Mouse (Mus musculus) kidney, adult 9 months (tissue): ENCODE measurements at regions not wholly inside any gene's neighbourhood (a gene's known extent, or its start where the extent isn't known, plus 50 kb on each side); places are given as distances from the start of the nearest gene placed in this dataset.

ENCODE experiments used
- DNase-seq: peaks from one replicate; pipeline ENCODE4 v3.0.0; 2022

DNA sequence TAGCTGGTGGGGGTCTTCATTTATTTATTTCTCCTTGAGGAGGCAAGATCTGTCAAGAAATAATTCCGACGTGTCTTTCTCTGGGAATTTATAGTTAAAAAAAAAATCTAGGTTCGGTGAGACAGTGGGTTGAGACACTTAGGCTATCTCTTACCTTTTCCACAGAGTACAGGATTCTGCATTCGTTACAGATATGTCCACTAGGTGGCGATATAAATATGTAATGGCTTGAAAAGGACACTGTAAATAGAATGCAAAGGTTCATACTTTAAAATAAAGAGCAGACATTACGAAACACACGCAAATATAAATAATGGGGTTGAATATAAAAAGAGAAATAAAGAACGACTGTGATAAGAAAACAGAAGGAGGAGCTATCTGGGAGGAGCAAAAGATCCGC lies 517.5 kb downstream of the Cps1 start:
- DNase-seq: peak; percentile 33

DNA sequence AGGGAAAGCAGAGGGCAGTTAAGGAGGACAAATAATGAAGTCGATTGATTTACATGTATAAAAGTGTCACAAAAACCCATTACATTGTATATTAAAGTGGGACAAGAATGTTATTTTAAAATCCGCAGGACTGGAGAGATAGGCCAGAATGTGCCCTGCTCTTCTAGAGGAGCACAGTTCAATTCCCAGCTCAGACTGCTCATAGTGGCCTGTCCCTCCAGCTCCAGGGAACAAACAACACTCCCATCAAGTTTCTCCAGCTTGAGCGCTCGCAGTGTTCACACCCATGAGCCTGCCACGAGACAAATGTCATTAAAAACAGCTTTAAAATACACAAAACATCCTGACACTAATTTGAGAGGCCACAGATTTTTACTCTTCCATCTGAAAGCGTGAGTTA lies 517.9 kb downstream of the Cps1 start:
- no peak for DNase-seq

DNA sequence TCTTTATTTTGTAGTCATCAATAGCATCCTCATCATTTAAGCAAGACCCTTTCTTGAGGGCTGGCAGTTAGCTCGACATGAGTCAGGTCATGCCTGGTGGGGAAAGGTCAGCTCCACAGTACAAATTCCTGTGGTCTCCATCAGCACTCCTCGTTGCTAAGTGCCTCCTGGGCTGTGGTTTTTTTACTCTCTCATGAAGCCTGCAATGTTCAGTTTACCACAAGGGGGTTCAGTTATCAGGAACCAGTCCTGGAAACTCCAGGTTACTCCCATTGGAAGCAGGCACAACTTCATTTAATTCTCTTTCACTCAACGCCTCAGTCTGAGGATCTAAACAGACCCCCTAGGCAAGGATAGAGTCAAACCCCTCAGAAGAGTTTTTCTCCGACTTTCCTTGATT lies 520.8 kb downstream of the Cps1 start:
- DNase-seq: no peak
